Mouse (Mus musculus) embryonic facial prominence, embryonic 13.5 days (tissue): ENCODE results near the gene Vps51. TPM values are rescaled to one million over a fixed set of nuclear protein-coding genes. Genes with fewer than 3 reads are reported as not detected.

Experiments used
- ATAC-seq: fragments of 200-750 bp; cut with Nextera tagmentation; 2 replicates; pipeline ENCODE4 v1.8.0; 2017; ENCODE audit warnings: low read depth; ENCODE audit not compliant: insufficient number of reproducible peaks, insufficient read depth, low FRiP score, low TSS enrichment
- H3K27ac ChIP-seq: fragments of 300-500 bp; sonication (generic); 2 replicates; pipeline ENCODE4 v1.5.1; 2015; ENCODE audit warnings: moderate library complexity, mild to moderate bottlenecking, inconsistent platforms
- H3K27me3 ChIP-seq: fragments of 300-500 bp; sonication (generic); 2 replicates; pipeline ENCODE4 v1.6.1; 2015; ENCODE audit warnings: mild to moderate bottlenecking, inconsistent platforms
- H3K36me3 ChIP-seq: fragments of 300-500 bp; sonication (generic); 2 replicates; pipeline ENCODE4 v1.6.1; 2015; ENCODE audit warnings: mild to moderate bottlenecking, inconsistent platforms
- H3K4me1 ChIP-seq: fragments of 300-500 bp; sonication (generic); 2 replicates; pipeline ENCODE4 v1.6.1; 2015; ENCODE audit warnings: inconsistent platforms
- H3K4me2 ChIP-seq: fragments of 300-500 bp; sonication (generic); 2 replicates; pipeline ENCODE4 v1.6.1; 2015; ENCODE audit warnings: moderate library complexity, mild to moderate bottlenecking, inconsistent platforms
- H3K4me3 ChIP-seq: fragments of 300-500 bp; sonication (generic); 2 replicates; pipeline ENCODE4 v1.5.1; 2015; ENCODE audit warnings: mild to moderate bottlenecking, inconsistent platforms
- H3K9ac ChIP-seq: fragments of 300-500 bp; sonication (generic); 2 replicates; pipeline ENCODE4 v1.6.1; 2015; ENCODE audit warnings: mild to moderate bottlenecking, inconsistent platforms
- H3K9me3 ChIP-seq: fragments of 300-500 bp; sonication (generic); 2 replicates; pipeline ENCODE4 v1.6.1; 2016; ENCODE audit warnings: inconsistent platforms
- WGBS: fragments of 180-500 bp; shearing (Covaris S2); methylation state at CpG from one replicate; pipeline ENCODE4 v1.1.7; 2015; ENCODE audit warnings: mixed read lengths; 5-methylcytosine and 5-hydroxymethylcytosine counted together
- microRNA-seq: library from miRNA; unstranded; fragments of <30 nt; microRNA quantifications from one replicate; pipeline ENCODE4, GENCODE M21; 2016
- polyA plus RNA-seq: library from polyadenylated mRNA; unstranded; fragments of >200 nt; fragmentation: Nextera tagmentation; extraction: Ambion mirVana; gene quantifications from 2 replicates; pipeline ENCODE4 v1.2.1, GENCODE M21; 2015

Gene Vps51
- polyA plus RNA-seq, 1 experiment from 2014 or later, result 74.4 TPM

- no peak overlapping the region for H3K9ac ChIP-seq
- H3K9me3 ChIP-seq, result no peaks in the 10 kb centered on the region
- H3K27me3 ChIP-seq, result no peaks in the 10 kb centered on the region
- H3K27ac ChIP-seq, result no peak overlapping the region
- ATAC-seq, result no peak
- WGBS, result 84% methylated on average over 7 of the region's 7 CpGs
- no peaks in the 10 kb centered on the region for H3K4me1 ChIP-seq
- H3K4me3 ChIP-seq, result no peak overlapping the region
- H3K4me2 ChIP-seq, result no peak overlapping the region
- no peaks in the 10 kb centered on the region for H3K36me3 ChIP-seq
Observed at GRCm38 (mm10) chr19:6023930-6024329, 53.1 kb downstream of the Vps51 start.

- Histone ChIP-seq H3K27me3 (no peaks in the 10 kb centered on the region), H3K4me2 (no peak overlapping the region), H3K27ac (no peak overlapping the region), H3K36me3 (no peaks in the 10 kb centered on the region), H3K4me3 (no peak overlapping the region), H3K9ac (no peak overlapping the region), H3K9me3 (no peaks in the 10 kb centered on the region), H3K4me1 (no peaks in the 10 kb centered on the region)
- 66% methylated on average over 8 of the region's 8 CpGs for WGBS
- no peak for ATAC-seq
Observed at GRCm38 (mm10) chr19:6023059-6023458, 54.0 kb downstream of the Vps51 start.

- no peak for ATAC-seq
- peaks cover 12% of the 10 kb centered on the region for H3K4me1 ChIP-seq
- peaks cover 6% of the 10 kb centered on the region; the same call in 1 of the 2 replicates for H3K27me3 ChIP-seq
- no peak overlapping the region for H3K4me2 ChIP-seq
- no peak overlapping the region for H3K27ac ChIP-seq
- H3K9ac ChIP-seq, result no peak overlapping the region
- H3K9me3 ChIP-seq, result no peaks in the 10 kb centered on the region
- H3K4me3 ChIP-seq, result no peak overlapping the region
- WGBS, result 59% methylated on average over 3 of the region's 3 CpGs
- no peaks in the 10 kb centered on the region for H3K36me3 ChIP-seq
Observed at GRCm38 (mm10) chr19:6020276-6020675, 56.8 kb downstream of the Vps51 start.

- no peak overlapping the region for H3K4me3 ChIP-seq
- no peak overlapping the region for H3K9ac ChIP-seq
- H3K4me2 ChIP-seq, result no peak overlapping the region
- H3K27me3 ChIP-seq, result peaks cover 9% of the 10 kb centered on the region
- ATAC-seq, result no peak
- no peak overlapping the region for H3K27ac ChIP-seq
- 32% methylated on average over 15 of the region's 15 CpGs for WGBS
- no peaks in the 10 kb centered on the region for H3K9me3 ChIP-seq
- no peaks in the 10 kb centered on the region for H3K36me3 ChIP-seq
- peaks cover 27% of the 10 kb centered on the region for H3K4me1 ChIP-seq
Observed at GRCm38 (mm10) chr19:6018142-6019089, 58.6 kb downstream of the Vps51 start.

Small RNA genes lying within 50 kb of the gene (microRNA-seq; reads per million reads assigned to microRNA genes)
- 0.92 reads per million for gene Mir6988

Other genes starting within 250 kb of the Vps51 start
- 30.6 and 34.0 TPM in 2 replicates for gene Frmd8, start 202.0 kb downstream of the Vps51 start, polyA plus RNA-seq
- gene Slc25a45, start 199.4 kb downstream of the Vps51 start, polyA plus RNA-seq, result 3.1 and 4.5 TPM in 2 replicates
- gene Tigd3, start 183.1 kb downstream of the Vps51 start, polyA plus RNA-seq, result 3.8 and 4.7 TPM in 2 replicates
- gene Dpf2, start 164.2 kb downstream of the Vps51 start, polyA plus RNA-seq, result 164 and 179 TPM in 2 replicates
- gene Cdc42ep2, start 152.4 kb downstream of the Vps51 start, polyA plus RNA-seq, result 4.7 TPM in 2 replicates
- gene Pola2, start 113.0 kb downstream of the Vps51 start, polyA plus RNA-seq, result 74.5 and 79.5 TPM in 2 replicates
- not detected in 2 replicates for gene Slc22a20, start 91.1 kb downstream of the Vps51 start, polyA plus RNA-seq
- gene Capn1, start 61.3 kb downstream of the Vps51 start, polyA plus RNA-seq, result 8.1 and 10.3 TPM in 2 replicates
- 28.3 and 28.4 TPM in 2 replicates for gene Syvn1, start 30.7 kb downstream of the Vps51 start, polyA plus RNA-seq
- 79.5 and 80.4 TPM in 2 replicates for gene Mrpl49, start 19.4 kb downstream of the Vps51 start, polyA plus RNA-seq
- gene Fau, start 19.4 kb downstream of the Vps51 start, polyA plus RNA-seq, result 714 and 858 TPM in 2 replicates
- 33.2 TPM in 2 replicates for gene Znhit2, start 16.0 kb downstream of the Vps51 start, polyA plus RNA-seq
- 21.7 and 22.0 TPM in 2 replicates for gene Tm7sf2, start 8.9 kb downstream of the Vps51 start, polyA plus RNA-seq
- not detected in 2 replicates for gene Tmem262, start 2.8 kb upstream of the Vps51 start, polyA plus RNA-seq
- gene Gm28374, start 5.0 kb upstream of the Vps51 start, polyA plus RNA-seq, result 1.6 and 2.1 TPM in 2 replicates
- 79.1 and 81.3 TPM in 2 replicates for gene Zfpl1, start 7.7 kb upstream of the Vps51 start, polyA plus RNA-seq
- 37.0 and 39.6 TPM in 2 replicates for gene Cdca5, start 7.8 kb upstream of the Vps51 start, polyA plus RNA-seq
- gene AC131692.1, start 17.2 kb upstream of the Vps51 start, polyA plus RNA-seq, result 0.34 and 0.54 TPM in 2 replicates
- gene Naaladl1, start 28.6 kb upstream of the Vps51 start, polyA plus RNA-seq, result 0.55 and 5.5 TPM in 2 replicates
- 45.9 and 49.6 TPM in 2 replicates for gene Sac3d1, start 41.4 kb upstream of the Vps51 start, polyA plus RNA-seq
- gene Snx15, start 51.1 kb upstream of the Vps51 start, polyA plus RNA-seq, result 38.0 and 38.3 TPM in 2 replicates
- 0.23 TPM in 1 of 2 replicates, not detected in the other for gene Batf2, start 63.8 kb upstream of the Vps51 start, polyA plus RNA-seq
- gene Arl2, start 64.3 kb upstream of the Vps51 start, polyA plus RNA-seq, result 106 and 110 TPM in 2 replicates
- not detected in 2 replicates for gene Majin, start 107.2 kb upstream of the Vps51 start, polyA plus RNA-seq
- gene Gpha2, start 149.1 kb upstream of the Vps51 start, polyA plus RNA-seq, result 3.3 and 3.8 TPM in 2 replicates
- gene Ppp2r5b, start 158.6 kb upstream of the Vps51 start, polyA plus RNA-seq, result 26.6 and 27.9 TPM in 2 replicates
- 10.3 and 10.5 TPM in 2 replicates for gene Atg2a, start 164.4 kb upstream of the Vps51 start, polyA plus RNA-seq
- gene Ehd1, start 199.5 kb upstream of the Vps51 start, polyA plus RNA-seq, result 64.7 and 68.9 TPM in 2 replicates
- 0.91 and 0.92 TPM in 2 replicates for gene Cdc42bpg, start 229.2 kb upstream of the Vps51 start, polyA plus RNA-seq